Mouse (Mus musculus) ES-E14 (cell line): ENCODE data around the gene Gm9821.

Experiments used
- CHD2 ChIP-seq: IDR thresholded peaks from 2 replicates; pipeline ENCODE4 v1.6.1; 2014; ENCODE audit warnings: mild to moderate bottlenecking, low read depth, low read length, inconsistent platforms
- ZC3H11A ChIP-seq: IDR thresholded peaks from 2 replicates; pipeline ENCODE4 v1.6.1; 2012; ENCODE audit warnings: low read depth, mild to moderate bottlenecking, inconsistent platforms, low read length, borderline replicate concordance

DNA sequence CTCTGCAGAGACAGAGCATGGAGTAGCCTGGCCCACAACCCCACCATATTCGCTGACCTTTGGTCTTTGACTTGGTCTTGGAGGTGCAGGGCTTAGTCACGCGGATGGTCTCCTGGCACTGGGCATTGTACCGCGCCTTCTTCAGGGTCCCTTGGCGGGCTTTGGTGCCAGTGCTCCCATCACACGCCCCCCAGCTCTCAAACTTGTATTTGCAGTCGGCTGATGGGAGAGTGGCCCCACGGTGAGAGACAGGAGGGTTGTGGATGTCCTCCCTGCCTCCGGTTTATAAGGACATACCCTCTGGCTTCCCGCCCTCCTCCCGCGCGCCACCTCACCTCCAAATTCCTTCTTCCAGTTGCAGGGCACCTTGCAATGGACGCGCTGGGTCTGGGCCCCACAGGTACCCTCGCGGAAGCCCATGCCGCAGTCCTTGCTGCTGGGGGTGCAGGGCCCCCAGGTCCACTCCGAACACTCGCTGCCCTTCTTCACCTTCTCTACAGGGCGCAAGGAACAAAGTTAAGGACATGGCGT lies 14.7 kb upstream of the Gm9821 start:
- TF ChIP-seq ZC3H11A (no peak), CHD2 (no peak)
